Mouse (Mus musculus): ENCODE data around the gene Hnf1b. TPM values are rescaled to one million over a fixed set of nuclear protein-coding genes. Genes with fewer than 3 reads are reported as not detected.

Hnf1b gene
- total and polyA plus RNA-seq, 3 experiments: 0.11 to 3.0 (median 0.42) TPM

DNA sequence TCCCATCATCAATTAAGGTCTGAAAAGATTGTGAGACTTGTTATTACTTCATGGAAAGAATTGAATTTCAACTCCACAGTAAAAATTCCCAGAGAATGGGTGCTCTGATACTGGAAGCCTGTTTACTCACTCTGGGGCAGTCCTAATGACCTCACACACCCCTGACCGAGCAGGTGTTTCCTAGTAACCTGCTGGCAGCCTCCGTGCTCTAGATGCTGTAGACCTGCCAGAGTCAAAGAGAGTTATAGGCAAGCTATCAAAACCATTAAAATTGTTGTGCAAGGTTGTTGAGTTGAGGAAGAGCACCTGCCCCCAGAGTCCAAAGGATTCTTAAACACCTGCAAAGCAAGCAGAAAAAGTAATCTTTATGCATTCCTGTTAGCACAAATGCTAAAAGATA lies 72.7 kb downstream of the Hnf1b start:
- Histone ChIP-seq H3K4me1 (ENCODE audit: control insufficient read depth in 1 of 2, insufficient read depth in 2 of 2) (peaks cover 0 to 6% of the 10 kb centered on the region in 2 experiments; a peak in 1 of 4 replicates), H3K27me3 (replicated peaks) (no peaks in the 10 kb centered on the region), H3K36me3 (replicated peaks in 1 of 2; ENCODE audit: control insufficient read depth in 1 of 2, insufficient read depth in 1 of 2, low read length in 1 of 2) (no peaks in the 10 kb centered on the region), H3K4me2 (ENCODE audit: insufficient read depth, low read depth, poor library complexity, severe bottlenecking) (no peak overlapping the region), H3K4me3 (replicated peaks in 1 of 3; ENCODE audit: low read depth in 2 of 3, low read length in 2 of 3, poor library complexity in 1 of 3) (no peak overlapping the region), H3K9ac (ENCODE audit: insufficient read depth, low read depth) (no peak overlapping the region), H3K27ac (ENCODE audit: insufficient read depth, low read depth) (no peak overlapping the region), H3K79me2 (replicated peaks; ENCODE audit: control insufficient read depth, extremely low read depth, insufficient read depth, poor library complexity, severe bottlenecking) (no peaks in the 10 kb centered on the region), H3K9me3 (replicated peaks; ENCODE audit: low read length) (peaks cover 2% of the 10 kb centered on the region)
- DNase-seq (ENCODE audit: extremely low read depth): no peak
- TF ChIP-seq POLR2AphosphoS2 (IDR thresholded peaks at IDR 0.05; ENCODE audit: low read depth, low read length): no peak
- TF ChIP-seq IRF4 (IDR thresholded peaks at IDR 0.05; ENCODE audit: low read depth, low read length): no peak
- no peak for TF ChIP-seq KAT2A (IDR thresholded peaks at IDR 0.05; ENCODE audit: insufficient replicate concordance, low read length)
- TF ChIP-seq USF2 (conservative IDR thresholded peaks at IDR 0.05; ENCODE audit: low read depth, low read length): no peak
- TF ChIP-seq JUND (conservative IDR thresholded peaks at IDR 0.05; ENCODE audit: low read depth, low read length): no peak
- no peak for TF ChIP-seq MYC (IDR thresholded peaks at IDR 0.05; ENCODE audit: low read depth, low read length)
- no peak for TF ChIP-seq EP300 (IDR thresholded peaks at IDR 0.05; ENCODE audit: low read length)
- TF ChIP-seq CTCF (conservative IDR thresholded peaks at IDR 0.05 in 1 of 2, IDR thresholded peaks at IDR 0.05 in 1 of 2; ENCODE audit: low read depth in 2 of 2, low read length in 2 of 2): no peak
- TF ChIP-seq TBP (conservative IDR thresholded peaks at IDR 0.05; ENCODE audit: low read depth, low read length): no peak
- no peak for TF ChIP-seq HCFC1 (IDR thresholded peaks at IDR 0.05; ENCODE audit: low read depth, low read length)
- TF ChIP-seq ETS1 (conservative IDR thresholded peaks at IDR 0.05; ENCODE audit: low read depth, low read length): no peak
- no peak for TF ChIP-seq JUN (IDR thresholded peaks at IDR 0.05; ENCODE audit: insufficient read depth, low read depth, low read length)
- TF ChIP-seq UBTF (IDR thresholded peaks at IDR 0.05; ENCODE audit: low read depth, low read length): no peak
- no peak for TF ChIP-seq ZNF384 (IDR thresholded peaks at IDR 0.05; ENCODE audit: low read depth, low read length)
- no peak for TF ChIP-seq ZKSCAN1 (IDR thresholded peaks at IDR 0.05; ENCODE audit: borderline replicate concordance, low read depth, low read length)
- TF ChIP-seq PAX5 (IDR thresholded peaks at IDR 0.05; ENCODE audit: low read length): no peak
- no peak for TF ChIP-seq ZC3H11A (IDR thresholded peaks at IDR 0.05; ENCODE audit: low read depth, low read length)
- TF ChIP-seq RAD21 (IDR thresholded peaks at IDR 0.05; ENCODE audit: low read depth, low read length): no peak
- in situ Hi-C loops (cut with MboI; ENCODE audit: low pct_ligation_motif_present, low pct_unique_long_range_greater_than_20kb, low sequenced_read_pairs): no loop called here
- dilution Hi-C loops (cut with MboI; ENCODE audit: extremely low pct_ligation_motif_present, extremely low pct_unique_long_range_greater_than_20kb, low sequenced_read_pairs): no loop called here

DNA sequence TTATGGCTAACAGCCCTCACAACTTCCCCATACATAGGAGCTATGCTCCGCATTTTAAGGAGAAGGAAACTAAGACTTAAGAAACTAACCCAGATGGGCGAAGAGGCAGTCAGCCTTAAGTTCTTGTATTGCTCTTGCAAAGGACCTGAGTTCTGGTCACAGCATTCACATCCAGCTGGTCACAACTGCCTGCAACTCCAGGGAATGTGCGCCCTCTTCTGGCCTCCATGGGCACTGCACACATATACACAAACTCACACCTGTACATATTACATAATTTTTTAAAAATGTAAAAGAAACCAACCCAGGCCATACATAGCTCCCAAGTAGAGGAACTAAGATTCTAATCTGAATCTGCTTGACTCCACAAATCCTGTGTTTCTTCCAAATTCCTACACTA lies 77.2 kb downstream of the Hnf1b start:
- H3K4me1 ChIP-seq (ENCODE audit: control insufficient read depth in 1 of 2, insufficient read depth in 2 of 2): peaks cover 0 to 6% of the 10 kb centered on the region in 2 experiments; a peak in 1 of 4 replicates
- in situ Hi-C loops (cut with MboI; ENCODE audit: low pct_ligation_motif_present, low pct_unique_long_range_greater_than_20kb, low sequenced_read_pairs) (loop anchor here (25.0 kb wide), 1 partner anchor 365 kb away; no protein-coding TSS in a partner anchor), dilution Hi-C loops (cut with MboI; ENCODE audit: extremely low pct_ligation_motif_present, extremely low pct_unique_long_range_greater_than_20kb, low sequenced_read_pairs) (no loop called here)
- no peak overlapping the region for H3K4me2 ChIP-seq (ENCODE audit: insufficient read depth, low read depth, poor library complexity, severe bottlenecking)
- H3K36me3 ChIP-seq (replicated peaks in 1 of 2; ENCODE audit: control insufficient read depth in 1 of 2, insufficient read depth in 1 of 2, low read length in 1 of 2): no peaks in the 10 kb centered on the region
- H3K27me3 ChIP-seq (replicated peaks): no peaks in the 10 kb centered on the region
- H3K27ac ChIP-seq (ENCODE audit: insufficient read depth, low read depth): no peak overlapping the region
- DNase-seq (ENCODE audit: extremely low read depth): peak; percentile 57
- no peak overlapping the region for H3K4me3 ChIP-seq (replicated peaks in 1 of 3; ENCODE audit: low read depth in 2 of 3, low read length in 2 of 3, poor library complexity in 1 of 3)
- peaks cover 2% of the 10 kb centered on the region for H3K9me3 ChIP-seq (replicated peaks; ENCODE audit: low read length)
- H3K79me2 ChIP-seq (replicated peaks; ENCODE audit: control insufficient read depth, extremely low read depth, insufficient read depth, poor library complexity, severe bottlenecking): no peaks in the 10 kb centered on the region
- H3K9ac ChIP-seq (ENCODE audit: insufficient read depth, low read depth): no peak overlapping the region
- TF ChIP-seq RAD21 (IDR thresholded peaks at IDR 0.05; ENCODE audit: low read depth, low read length) (peak; percentile 82), POLR2A (IDR thresholded peaks at IDR 0.05; ENCODE audit: low read depth, low read length) (no peak), ZNF384 (IDR thresholded peaks at IDR 0.05; ENCODE audit: low read depth, low read length) (0 out of 2 replicates have a peak, but pooled peaks have one; percentile 24), EP300 (IDR thresholded peaks at IDR 0.05; ENCODE audit: low read length) (no peak), CTCF (conservative IDR thresholded peaks at IDR 0.05 in 1 of 2, IDR thresholded peaks at IDR 0.05 in 1 of 2; ENCODE audit: low read depth in 2 of 2, low read length in 2 of 2) (peak; percentile 89), SMC3 (IDR thresholded peaks at IDR 0.05; ENCODE audit: low read depth, low read length) (peak; percentile 92), ZC3H11A (IDR thresholded peaks at IDR 0.05; ENCODE audit: low read depth, low read length) (peak; percentile 58; the same call in 1 of the 2 replicates), TCF12 (IDR thresholded peaks at IDR 0.05; ENCODE audit: low read depth, low read length) (0 out of 2 replicates have a peak, but pooled peaks have one; percentile 16)
